Mouse (Mus musculus): ENCODE measurements around the gene Mavs. TPM values are rescaled to one million over a fixed set of nuclear protein-coding genes. Genes with fewer than 3 reads are reported as not detected.

Gene Mavs
- polyA plus RNA-seq, 1 experiment: 80.8 TPM

- TF ChIP-seq POLR2A (IDR thresholded peaks at IDR 0.05; ENCODE audit: low read depth, low read length) (no peak), CTCF (IDR thresholded peaks at IDR 0.05; ENCODE audit: extremely low read depth, insufficient read length, insufficient replicate concordance, low read depth, low read length) (no peak)
- Histone ChIP-seq H3K4me1 (ENCODE audit: control insufficient read depth, insufficient read depth, insufficient read length, low read length) (peaks cover 14% of the 10 kb centered on the region; the same call in 1 of the 2 replicates), H3K36me3 (ENCODE audit: control insufficient read depth, insufficient read depth, low read length) (peaks cover 17% of the 10 kb centered on the region), H3K27me3 (ENCODE audit: control insufficient read depth, insufficient read depth, low read length) (no peaks in the 10 kb centered on the region), H3K4me3 (ENCODE audit: low read depth, low read length) (no peak overlapping the region), H3K27ac (ENCODE audit: insufficient read depth, low read depth, low read length) (peak overlapping the region; percentile 36)
- WGBS: 65% methylated on average over 10 of the region's 10 CpGs
These were observed 43.4 kb upstream of the Mavs start for GRCm38 (mm10) chr2:131190344-131191004.

- Histone ChIP-seq H3K27me3 (ENCODE audit: control insufficient read depth, insufficient read depth, low read length) (no peaks in the 10 kb centered on the region), H3K36me3 (ENCODE audit: control insufficient read depth, insufficient read depth, low read length) (peaks cover 18% of the 10 kb centered on the region), H3K4me3 (ENCODE audit: low read depth, low read length) (no peak overlapping the region), H3K4me1 (ENCODE audit: control insufficient read depth, insufficient read depth, insufficient read length, low read length) (peaks cover 14% of the 10 kb centered on the region; the same call in 1 of the 2 replicates), H3K27ac (ENCODE audit: insufficient read depth, low read depth, low read length) (no peak overlapping the region; the same call in 1 of the 2 replicates)
- no peak for TF ChIP-seq CTCF (IDR thresholded peaks at IDR 0.05; ENCODE audit: extremely low read depth, insufficient read length, insufficient replicate concordance, low read depth, low read length)
- TF ChIP-seq POLR2A (IDR thresholded peaks at IDR 0.05; ENCODE audit: low read depth, low read length): no peak
- 80% methylated on average over 7 of the region's 7 CpGs for WGBS
These were observed 42.9 kb upstream of the Mavs start for GRCm38 (mm10) chr2:131191005-131191390.

GRCm38 (mm10) chr2:131196606-131197316, 37.1 kb upstream of the Mavs start:
- TF ChIP-seq POLR2A (IDR thresholded peaks at IDR 0.05; ENCODE audit: low read depth, low read length): no peak
- no peak for TF ChIP-seq CTCF (IDR thresholded peaks at IDR 0.05; ENCODE audit: extremely low read depth, insufficient read length, insufficient replicate concordance, low read depth, low read length)
- H3K27ac ChIP-seq (ENCODE audit: insufficient read depth, low read depth, low read length): no peak overlapping the region
- 90% methylated on average over 16 of the region's 16 CpGs for WGBS
- H3K4me1 ChIP-seq (ENCODE audit: control insufficient read depth, insufficient read depth, insufficient read length, low read length): no peaks in the 10 kb centered on the region; the same call in 1 of the 2 replicates
- H3K36me3 ChIP-seq (ENCODE audit: control insufficient read depth, insufficient read depth, low read length): peaks cover 18% of the 10 kb centered on the region
- H3K4me3 ChIP-seq (ENCODE audit: low read depth, low read length): no peak overlapping the region
- H3K27me3 ChIP-seq (ENCODE audit: control insufficient read depth, insufficient read depth, low read length): no peaks in the 10 kb centered on the region

- Histone ChIP-seq H3K4me1 (ENCODE audit: control insufficient read depth, insufficient read depth, insufficient read length, low read length) (peaks cover 14% of the 10 kb centered on the region; the same call in 1 of the 2 replicates), H3K27me3 (ENCODE audit: control insufficient read depth, insufficient read depth, low read length) (no peaks in the 10 kb centered on the region), H3K36me3 (ENCODE audit: control insufficient read depth, insufficient read depth, low read length) (peaks cover 6% of the 10 kb centered on the region), H3K4me3 (ENCODE audit: low read depth, low read length) (no peak overlapping the region), H3K27ac (ENCODE audit: insufficient read depth, low read depth, low read length) (no peak overlapping the region)
- 82% methylated on average over 2 of the region's 2 CpGs for WGBS
- TF ChIP-seq CTCF (IDR thresholded peaks at IDR 0.05; ENCODE audit: extremely low read depth, insufficient read length, insufficient replicate concordance, low read depth, low read length) (no peak), POLR2A (IDR thresholded peaks at IDR 0.05; ENCODE audit: low read depth, low read length) (no peak)
These were observed 33.2 kb upstream of the Mavs start for GRCm38 (mm10) chr2:131200710-131201109.

- H3K36me3 ChIP-seq (ENCODE audit: control insufficient read depth, insufficient read depth, low read length): peaks cover 3% of the 10 kb centered on the region
- WGBS: 70% methylated on average over 3 of the region's 3 CpGs
- peaks cover 17% of the 10 kb centered on the region; the same call in 1 of the 2 replicates for H3K4me1 ChIP-seq (ENCODE audit: control insufficient read depth, insufficient read depth, insufficient read length, low read length)
- no peak overlapping the region for H3K27ac ChIP-seq (ENCODE audit: insufficient read depth, low read depth, low read length)
- TF ChIP-seq CTCF (IDR thresholded peaks at IDR 0.05; ENCODE audit: extremely low read depth, insufficient read length, insufficient replicate concordance, low read depth, low read length): no peak
- no peak for TF ChIP-seq POLR2A (IDR thresholded peaks at IDR 0.05; ENCODE audit: low read depth, low read length)
- H3K27me3 ChIP-seq (ENCODE audit: control insufficient read depth, insufficient read depth, low read length): no peaks in the 10 kb centered on the region
- no peak overlapping the region for H3K4me3 ChIP-seq (ENCODE audit: low read depth, low read length)
These were observed 32.6 kb upstream of the Mavs start for GRCm38 (mm10) chr2:131201262-131201661.

- H3K4me1 ChIP-seq (ENCODE audit: control insufficient read depth, insufficient read depth, insufficient read length, low read length): peaks cover 23% of the 10 kb centered on the region
- no peak overlapping the region for H3K4me3 ChIP-seq (ENCODE audit: low read depth, low read length)
- no peaks in the 10 kb centered on the region; the same call in 1 of the 2 replicates for H3K36me3 ChIP-seq (ENCODE audit: control insufficient read depth, insufficient read depth, low read length)
- no peak for TF ChIP-seq CTCF (IDR thresholded peaks at IDR 0.05; ENCODE audit: extremely low read depth, insufficient read length, insufficient replicate concordance, low read depth, low read length)
- TF ChIP-seq POLR2A (IDR thresholded peaks at IDR 0.05; ENCODE audit: low read depth, low read length): no peak
- WGBS: 40% methylated on average over 6 of the region's 6 CpGs
- peak overlapping the region; percentile 86 for H3K27ac ChIP-seq (ENCODE audit: insufficient read depth, low read depth, low read length)
- no peaks in the 10 kb centered on the region for H3K27me3 ChIP-seq (ENCODE audit: control insufficient read depth, insufficient read depth, low read length)
These were observed 29.9 kb upstream of the Mavs start for GRCm38 (mm10) chr2:131203816-131204409.
